Mouse (Mus musculus) heart, adult 8-10 months (tissue): ENCODE measurements at regions not wholly inside any gene's neighbourhood (a gene's known extent, or its start where the extent isn't known, plus 50 kb on each side); places are given as distances from the start of the nearest gene placed in this dataset.

Experiments
- DNase-seq: peaks from one replicate; pipeline ENCODE4 v3.0.0; 2022; ENCODE audit warnings: low spot score

DNA sequence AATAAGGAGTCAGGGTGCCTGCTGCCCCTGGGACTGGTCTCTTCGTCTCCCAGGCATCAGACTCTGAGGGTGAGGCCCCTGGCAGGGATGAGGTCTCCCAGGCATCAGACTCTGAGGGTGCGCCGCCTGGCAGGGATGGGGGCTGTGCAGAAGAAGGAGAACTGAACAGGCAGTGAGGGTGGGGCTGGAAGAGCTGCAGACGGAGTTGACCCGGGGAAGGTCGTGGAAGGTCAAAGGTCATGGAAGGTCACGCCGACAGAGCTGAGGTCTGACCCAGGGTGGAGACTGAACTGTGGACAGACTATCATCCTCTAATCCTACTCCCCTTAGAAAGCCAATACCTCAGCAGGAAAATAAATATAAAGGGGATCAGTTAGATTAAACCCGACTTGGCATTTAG lies 50.6 kb upstream of the Grik3 start:
- DNase-seq, result no peak

DNA sequence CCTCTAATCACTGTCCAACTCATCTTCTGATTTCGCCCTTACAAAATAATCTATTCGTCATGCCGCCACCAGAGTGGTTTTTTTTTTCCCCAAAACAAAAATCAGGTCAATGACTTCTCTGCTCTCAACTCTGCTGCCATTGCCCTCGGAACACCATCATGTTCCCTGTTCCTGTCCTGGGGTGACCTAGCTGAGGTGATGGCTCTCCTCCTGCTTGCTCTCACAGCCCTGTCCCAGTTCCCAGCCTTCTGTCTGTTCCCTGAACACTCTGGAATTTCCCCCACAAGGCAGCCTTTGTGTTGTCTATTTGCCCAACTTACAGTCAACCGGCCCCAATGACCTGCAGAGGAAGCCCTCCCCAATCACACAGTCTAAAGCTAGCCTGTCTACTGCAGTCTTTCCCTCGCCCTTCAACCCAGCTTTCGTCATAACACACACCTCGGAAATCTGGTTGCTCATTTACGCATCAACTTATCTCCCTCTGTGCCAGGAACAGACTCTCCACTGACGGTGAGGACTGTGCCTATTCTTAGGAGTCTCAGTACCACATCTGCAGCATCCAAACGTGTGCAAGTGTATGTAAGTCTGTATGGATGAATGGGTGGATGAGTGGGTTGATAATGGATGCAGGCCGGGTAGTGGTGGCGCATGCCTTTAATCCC lies 53.2 kb upstream of the Grik3 start:
- DNase-seq, result no peak

DNA sequence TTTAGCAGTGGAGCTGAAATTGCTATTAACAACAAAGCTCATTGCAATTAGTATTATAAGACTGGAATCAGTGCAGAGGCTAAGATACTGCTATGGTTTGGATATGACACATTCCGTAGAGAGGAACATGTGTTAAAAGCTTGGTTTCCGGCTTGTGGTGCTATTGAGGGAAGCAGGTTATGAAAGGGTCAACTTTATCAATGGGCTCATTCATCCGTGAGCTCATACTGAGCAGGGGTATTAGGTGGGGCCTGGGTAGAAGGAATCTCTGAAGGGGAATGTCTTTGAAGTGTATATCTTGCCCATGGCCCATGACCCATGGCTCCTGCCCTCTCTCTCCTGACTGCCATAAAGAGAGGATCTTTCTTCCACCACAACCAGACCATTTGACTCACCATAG lies 57.0 kb upstream of the Grik3 start:
- DNase-seq, result no peak

DNA sequence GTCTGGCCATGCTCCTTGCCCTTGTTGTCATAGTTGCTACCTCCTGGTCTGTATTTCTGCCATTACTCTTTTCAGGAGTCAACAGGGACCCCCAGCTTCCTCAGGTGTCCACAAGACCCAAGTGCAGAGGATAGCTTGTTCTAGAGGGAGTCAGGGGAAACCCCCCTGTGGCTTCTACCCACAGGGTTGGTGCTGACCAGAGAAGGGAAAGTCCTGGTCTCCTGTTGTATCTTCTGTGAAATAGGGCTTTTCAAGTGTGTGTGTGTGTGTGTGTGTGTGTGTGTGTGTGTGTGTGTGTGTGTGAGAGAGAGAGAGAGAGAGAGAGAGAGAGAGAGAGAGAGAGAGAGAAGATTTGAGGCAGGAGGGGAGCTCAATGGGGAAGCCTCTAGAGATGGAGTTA lies 58.9 kb upstream of the Grik3 start:
- DNase-seq, result no peak

DNA sequence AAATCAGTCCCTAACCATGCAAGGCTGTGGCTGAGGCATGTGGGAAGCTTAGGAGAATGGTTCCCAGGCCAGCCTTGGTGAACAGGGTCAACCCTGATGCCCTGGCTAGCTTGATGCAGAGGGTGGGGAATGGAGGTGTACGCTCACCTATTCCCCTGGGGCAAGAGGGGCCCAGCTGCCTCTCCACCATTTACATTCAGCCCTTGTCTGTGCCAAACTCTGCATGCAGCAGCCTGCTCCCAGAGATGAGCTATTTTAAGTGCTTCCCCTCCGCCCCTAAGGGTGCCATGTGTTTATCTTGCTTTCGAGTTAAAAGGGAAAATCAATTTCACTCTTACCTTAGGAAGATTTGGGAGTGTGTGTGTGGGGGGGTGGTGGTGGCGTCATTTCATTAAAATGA lies 59.7 kb upstream of the Grik3 start:
- no peak for DNase-seq

DNA sequence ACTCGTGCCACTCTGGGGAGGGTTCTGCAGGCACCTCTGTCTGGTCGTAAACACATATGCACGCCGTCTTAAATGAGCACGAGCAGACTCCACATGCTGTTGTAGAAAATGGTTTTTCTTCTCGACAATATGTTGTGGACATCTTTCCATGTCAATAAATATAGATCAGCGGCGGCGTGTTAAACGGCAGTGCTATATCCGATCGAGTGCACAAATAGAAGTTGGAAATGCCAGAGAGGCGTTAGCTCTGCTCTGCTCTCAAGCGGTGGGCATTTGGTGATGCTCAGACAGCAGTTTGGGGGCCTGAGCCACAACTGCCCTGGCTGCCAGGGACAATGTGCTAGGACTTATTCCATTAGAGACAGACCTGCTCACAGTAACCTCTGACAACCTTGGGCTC lies 61.8 kb upstream of the Grik3 start:
- no peak for DNase-seq

DNA sequence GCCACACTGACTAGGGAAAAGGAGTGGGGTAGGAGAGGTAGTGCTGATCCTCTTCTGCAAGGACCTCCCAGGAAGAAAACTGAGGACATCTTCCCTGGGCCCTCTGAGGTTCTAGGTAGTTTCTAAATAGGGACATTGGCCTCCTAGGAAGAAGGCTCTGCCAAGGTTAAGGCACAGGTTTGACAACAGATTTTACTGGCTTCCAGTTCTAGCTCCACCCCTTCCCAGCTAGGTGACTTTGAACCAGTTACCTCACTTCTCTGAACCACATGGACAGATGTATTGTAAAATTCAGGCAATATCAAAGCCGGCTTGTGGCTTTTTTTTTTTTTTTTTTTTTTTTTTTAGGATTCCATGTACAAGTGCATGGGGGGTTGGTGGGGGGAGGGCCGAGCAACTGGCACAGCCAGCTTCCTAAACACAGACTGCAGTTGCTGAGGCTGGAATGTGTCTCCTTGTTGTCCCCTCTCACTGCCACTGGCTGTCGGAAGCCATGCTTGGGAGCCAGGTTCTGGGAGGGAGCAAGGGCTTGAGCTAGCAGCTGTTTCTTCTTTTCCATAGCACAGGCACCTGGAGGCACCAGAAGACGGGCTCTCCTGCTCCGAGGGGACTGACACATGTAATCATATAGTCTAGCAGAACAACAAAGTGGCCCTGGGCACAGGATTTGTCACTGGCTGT lies 69.8 kb upstream of the Grik3 start:
- no peak for DNase-seq

DNA sequence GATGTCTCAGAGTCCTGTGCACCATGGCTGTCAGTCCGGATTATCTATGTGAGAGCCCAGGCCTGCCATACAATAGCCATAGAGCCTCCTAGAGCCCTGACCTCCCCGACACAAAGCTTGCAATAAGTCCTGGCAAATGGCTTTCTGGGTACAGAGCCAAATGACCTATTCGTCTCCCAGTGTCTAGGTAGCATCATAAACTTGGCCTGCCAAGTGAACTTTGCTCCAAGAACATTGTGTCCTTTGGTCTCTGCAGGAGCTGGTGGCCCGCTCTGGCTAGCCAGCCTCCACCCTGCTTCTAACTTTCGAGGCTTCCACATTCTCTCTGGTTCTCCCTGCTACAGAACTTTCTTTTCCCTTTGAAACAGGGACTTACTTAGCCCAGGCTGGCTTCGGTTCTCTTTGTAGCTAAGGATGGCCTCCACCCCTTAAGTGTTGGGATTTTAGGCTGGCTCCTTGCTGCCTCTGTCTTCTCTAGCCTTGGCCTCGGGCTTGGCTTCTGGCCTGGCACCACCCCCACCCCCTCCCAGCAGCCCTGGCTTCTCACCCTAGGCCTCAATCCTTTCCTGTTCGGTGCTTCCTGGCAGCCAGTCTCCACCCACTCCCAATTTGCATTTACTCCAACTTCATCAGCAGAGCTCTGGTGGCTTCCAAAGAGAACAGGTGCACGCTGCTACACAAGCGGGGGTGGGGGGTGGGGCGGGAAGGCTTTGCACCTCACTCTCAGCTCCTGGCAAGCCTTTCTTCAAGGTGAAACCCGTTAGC lies 70.8 kb upstream of the Grik3 start:
- peak; percentile 9 for DNase-seq

DNA sequence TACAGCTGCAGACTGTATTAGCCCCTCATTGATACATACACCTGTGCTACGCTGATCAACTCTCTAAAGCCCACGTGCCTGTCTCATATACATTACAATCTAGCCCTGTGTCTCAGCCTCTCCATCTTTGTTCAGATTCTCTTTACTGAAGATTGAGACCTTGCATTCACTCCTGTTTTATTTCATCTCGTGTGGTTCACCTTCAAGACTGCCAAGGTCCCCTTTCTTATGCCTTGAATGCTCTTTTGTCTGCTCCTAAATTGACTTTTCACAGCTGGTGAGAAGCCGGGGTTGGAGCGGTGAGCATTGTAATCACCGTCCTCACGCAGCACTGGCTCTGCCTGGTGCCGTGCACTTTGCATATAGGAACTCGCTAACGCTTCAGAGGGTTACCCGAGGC lies 75.2 kb upstream of the Grik3 start:
- DNase-seq, result no peak

DNA sequence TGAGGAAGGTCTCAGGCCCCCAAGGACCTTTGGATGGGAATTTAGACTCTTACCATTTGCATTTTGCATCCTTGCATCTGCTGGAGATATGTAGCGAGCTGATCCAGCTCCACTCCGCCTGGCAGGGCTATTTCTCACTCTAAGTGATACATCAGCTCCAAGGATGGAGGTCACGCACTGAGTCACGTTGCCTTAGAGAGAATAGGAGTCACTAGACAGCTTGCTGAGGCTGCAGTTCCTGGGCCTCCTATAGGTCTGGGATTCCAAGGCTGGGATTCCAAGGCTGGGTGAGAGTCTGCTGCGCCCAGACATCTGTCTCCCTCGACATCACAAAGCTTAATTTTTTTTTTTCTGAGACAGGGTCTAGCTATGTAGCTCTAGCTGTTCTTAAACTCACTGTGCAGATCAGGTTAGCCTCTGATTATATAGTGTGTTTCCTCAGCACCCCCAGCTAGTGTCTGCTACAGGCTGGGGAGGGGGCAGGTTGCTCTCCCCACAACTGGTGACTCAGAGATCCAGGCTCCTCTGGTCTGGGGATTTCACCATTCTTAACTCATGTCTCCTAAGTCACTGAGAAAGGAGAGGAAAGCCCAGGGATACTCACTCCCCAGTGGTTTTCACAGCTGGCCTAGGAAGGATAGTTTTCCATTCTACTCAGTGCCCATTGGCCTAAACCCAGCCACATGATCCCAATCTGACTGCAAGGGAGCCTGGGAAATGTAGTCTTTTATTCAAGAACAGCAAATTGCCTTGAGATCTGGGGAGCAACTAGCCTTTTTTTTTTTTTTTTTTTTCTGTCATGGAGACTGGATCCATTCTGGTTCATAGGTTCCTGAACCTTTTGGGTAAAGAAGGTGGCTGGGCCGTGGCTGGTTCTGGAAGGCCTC lies 76.4 kb upstream of the Grik3 start:
- DNase-seq, result peak; percentile 11

DNA sequence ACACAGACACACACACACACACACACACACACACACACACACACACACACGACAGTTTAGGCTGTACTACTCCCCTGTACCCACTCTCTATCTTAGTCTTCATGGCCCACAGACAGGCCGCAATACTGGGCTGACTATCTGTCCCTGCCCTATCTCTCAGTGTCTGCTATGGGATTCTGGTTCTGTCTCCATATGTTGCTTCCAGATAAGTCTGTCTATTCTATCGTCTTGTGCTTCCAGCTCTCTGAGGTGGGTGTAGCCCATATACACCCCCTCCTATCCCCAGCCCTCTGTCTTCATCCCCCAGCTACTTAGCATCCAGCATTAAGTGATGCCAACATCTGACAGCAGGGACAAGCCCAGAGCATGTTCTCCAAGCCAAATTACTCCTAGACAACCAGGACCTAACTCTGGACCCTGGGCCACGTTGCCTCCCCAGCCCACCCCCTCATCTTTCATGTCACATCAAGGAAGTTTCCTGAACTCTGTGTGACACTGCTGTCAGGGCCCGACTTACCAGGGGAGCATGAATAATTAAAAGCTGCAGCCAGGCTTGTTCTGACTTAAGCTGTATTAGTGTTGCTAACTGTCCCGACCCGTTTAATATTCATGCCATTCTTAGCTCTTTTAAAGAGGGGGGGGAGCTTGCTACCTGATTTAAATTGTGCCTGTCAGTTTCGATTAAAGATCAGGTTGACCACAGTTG lies 79.6 kb upstream of the Grik3 start:
- no peak for DNase-seq

DNA sequence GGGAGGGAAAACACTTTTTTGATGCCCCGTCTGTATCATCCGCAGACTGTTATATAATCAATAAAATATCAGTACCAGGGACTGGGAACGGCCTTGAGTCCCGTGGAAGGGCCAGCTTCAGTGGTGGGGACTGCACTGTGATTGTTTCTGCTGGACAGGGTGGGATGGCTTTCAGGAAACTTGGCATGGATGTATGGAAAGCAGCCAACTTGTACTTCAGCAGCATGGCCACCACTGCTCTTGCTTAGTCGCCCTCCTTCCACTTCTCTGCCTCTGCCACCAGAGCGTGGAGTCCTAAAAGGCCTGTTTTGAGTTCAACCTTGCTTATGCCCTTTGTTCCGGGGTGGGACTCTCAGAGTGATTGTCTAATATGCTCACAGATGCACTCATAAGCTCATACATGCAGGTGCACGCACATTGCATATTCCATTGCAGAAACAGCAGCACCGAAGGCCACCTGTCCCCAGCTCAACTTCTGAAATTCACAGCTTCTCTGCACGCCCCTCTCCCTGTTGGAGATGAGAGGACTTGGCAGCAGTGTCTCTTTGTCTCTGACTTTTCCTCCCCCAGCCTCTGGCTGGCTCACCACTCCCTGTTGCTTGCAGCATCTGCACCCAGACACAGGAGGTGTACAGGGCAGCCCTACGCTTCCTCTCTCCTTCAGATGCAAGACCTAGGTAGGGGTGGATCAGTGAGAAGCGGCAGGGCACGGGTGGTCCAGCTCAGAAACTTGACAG lies 91.0 kb upstream of the Grik3 start:
- no peak for DNase-seq

DNA sequence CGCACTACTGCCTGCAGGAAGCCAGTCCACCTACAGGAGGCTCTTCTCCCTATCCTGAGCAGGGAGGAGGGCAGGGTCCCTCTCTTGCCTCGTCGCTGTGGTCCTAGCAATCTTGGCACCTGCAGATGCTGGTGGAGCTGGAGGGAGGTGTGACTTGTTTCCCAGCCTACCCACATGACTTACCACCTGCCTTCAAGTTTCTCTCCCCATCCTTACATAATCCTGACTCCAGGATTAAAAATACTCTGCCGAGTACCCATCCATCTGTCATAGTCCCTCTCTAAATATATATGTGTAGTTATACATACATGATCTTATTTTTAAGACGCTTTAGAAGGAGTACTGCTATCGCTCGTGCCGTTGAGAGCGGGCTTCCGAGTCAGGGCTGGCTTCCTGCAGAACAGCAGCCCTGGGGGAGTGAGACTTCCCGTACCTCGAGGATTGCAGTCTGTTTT lies 93.5 kb upstream of the Grik3 start:
- DNase-seq, result no peak

DNA sequence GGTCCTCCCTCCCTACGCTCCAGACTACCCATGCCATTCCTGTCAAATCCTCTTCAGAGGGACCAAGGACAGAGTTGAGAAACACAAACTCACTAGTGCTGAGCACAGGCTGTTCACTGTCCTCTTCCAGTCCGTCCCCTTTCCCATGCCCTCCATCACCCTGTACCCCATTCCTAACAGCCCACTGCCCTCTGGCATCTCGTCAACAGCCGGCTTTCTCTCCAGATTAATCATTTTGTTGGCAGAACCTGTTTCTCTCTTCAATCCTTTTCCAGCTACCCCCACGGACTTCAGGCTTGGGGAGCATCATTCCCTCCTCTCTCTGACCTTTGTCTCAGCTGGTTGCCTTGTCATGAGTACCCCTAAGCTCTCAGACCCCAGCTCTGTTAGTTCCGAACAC lies 99.2 kb upstream of the Grik3 start:
- no peak for DNase-seq

DNA sequence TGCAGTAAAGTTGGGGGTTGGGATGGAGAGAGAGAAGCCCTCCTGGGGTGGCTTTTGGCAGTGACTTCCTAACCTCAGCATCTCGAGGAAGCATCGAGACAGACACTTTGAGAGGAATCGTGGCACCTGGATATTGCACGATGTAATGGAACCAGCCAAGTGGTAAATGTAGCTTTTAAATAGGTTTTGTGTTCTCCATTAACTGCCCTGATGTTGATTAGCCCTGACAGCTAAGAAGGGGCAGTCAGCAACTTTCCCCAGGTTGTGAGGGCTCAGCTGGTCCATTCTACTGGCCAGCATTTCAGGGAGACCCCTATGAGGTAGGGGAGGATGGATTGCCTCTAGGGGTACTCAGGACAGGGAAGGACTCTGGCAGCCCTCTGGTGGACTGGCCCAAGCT lies 104.7 kb upstream of the Grik3 start:
- no peak for DNase-seq

DNA sequence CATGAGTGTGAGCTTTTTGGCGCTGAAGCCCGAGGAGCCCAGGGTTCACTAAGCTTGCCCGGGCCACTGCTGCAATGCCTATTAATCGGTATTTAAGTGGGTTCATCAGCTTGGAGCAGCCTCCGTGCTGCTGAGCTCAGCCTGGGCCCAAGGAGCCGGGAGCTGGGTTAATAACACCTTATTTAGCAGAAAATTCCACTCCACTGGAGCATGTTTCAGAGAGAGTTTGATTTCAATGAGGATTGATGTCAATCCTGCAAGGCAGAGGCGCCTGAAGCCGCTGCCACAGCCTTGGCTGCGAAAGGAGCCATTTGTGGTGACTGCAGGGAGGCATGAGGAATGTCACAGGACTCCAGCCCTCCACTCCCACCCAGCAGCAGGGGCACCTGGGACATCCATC lies 126.5 kb upstream of the Grik3 start:
- DNase-seq, result no peak

DNA sequence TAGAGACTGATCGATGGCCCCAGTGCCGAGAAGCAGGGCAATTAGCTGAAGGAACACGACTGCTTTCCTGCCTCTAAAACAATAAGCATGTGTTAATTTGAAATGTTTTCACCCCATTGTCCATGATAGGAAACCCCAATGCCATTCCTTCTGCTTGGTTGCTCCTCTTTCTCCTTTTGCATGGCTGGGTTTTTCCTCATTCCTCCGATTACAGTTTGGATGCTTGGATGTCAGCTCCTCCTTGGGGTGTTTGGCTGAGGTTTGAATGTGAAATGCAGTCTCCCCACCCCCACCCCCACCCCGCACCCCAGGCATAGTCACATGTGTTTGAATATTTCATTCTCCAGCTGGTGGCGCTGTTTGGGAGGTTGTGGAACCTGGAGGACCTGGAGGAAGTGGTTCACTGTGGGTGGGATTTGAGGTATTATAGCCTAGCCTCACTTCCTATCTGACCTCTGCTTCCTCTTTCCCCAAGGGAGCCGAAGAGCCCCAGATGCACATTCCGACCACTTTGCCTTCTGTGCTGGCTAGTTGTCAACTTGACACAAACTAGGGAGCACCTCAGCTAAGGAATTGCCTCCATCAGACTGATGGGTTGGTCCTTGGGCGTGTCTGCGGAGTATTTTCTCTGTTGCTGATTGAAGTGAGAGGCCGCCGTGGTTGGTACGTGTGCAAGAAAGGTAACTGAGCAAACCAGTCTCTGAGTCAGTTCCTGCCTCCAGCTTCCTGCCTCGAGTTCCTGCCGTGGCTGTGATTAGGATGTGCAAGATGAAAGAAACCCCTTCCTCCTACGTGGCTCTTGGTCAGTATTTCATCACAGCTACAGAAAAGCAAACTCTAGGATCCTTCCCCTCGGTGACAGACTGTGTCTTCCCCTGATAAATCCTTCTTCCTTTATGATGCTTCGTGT lies 128.6 kb upstream of the Grik3 start:
- DNase-seq, result no peak

DNA sequence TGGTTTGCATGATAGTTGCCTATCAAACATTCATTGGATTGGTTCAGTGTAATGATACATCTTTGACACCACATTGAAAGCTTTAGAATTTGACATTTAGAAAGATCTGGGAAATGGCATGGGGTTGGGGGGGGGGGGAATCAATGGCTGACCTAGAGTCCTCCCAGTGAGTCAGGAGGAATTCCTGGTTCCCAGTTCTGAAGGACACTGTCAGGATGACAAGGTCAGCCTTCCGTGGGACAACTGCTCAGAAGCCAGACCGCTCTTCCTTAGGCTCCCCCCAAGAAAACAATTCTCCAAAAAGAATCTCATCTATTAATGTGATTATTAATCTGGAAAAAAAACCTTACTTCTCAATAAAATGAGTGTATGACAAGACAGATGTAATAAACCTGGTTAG lies 132.1 kb upstream of the Grik3 start:
- DNase-seq, result no peak

DNA sequence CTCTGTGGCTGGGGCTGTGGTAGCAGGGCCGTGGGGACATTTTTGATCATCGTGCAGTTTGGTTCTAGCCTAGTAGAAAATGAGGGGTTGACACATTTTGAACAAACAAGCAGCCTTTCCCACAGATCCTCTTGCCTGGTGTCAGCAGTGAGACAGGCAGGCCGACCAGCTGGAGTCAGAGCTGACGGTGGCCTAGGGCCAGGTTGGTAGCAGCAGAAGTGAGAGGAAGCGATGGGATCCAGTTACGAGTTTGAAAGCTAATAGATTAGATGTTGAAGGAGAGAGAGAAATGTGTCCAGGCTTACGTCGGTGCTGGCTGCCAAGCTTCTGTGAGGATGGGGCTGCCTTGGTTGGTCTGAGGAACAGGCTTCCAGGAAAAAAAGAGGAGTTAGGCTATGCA lies 134.1 kb upstream of the Grik3 start:
- DNase-seq, result no peak

DNA sequence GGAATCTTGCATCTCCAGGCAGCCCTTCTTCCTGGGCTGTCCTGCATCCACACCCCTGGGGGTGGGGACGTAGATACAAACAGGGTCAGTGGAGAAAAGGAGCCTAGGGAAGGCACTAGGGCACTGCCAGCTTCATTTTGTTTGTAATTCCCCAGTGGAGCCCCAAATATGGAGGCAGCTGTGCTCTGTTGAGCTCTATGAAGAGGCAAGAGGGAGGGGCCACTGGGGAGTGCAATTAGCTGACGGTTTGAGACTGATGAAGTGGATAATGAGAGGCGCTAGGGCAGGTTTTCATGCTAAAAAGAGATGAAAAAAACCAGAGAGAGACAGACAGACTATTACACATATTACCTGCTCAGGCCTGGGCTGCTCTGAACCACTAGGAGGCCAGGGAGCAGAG lies 135.8 kb upstream of the Grik3 start:
- no peak for DNase-seq
